Mouse (Mus musculus) liver, embryonic 14.5 days (tissue): Measurements from ENCODE around the gene Polh.

Experiments used
- CTCF ChIP-seq: IDR thresholded peaks from 2 replicates; pipeline ENCODE4 v1.5.1; 2016; ENCODE audit warnings: antibody characterized with exemption, low read depth, control low read depth
- EP300 ChIP-seq: IDR thresholded peaks from 2 replicates; pipeline ENCODE4 v1.6.1; 2016; ENCODE audit warnings: antibody characterized with exemption, low read depth

DNA sequence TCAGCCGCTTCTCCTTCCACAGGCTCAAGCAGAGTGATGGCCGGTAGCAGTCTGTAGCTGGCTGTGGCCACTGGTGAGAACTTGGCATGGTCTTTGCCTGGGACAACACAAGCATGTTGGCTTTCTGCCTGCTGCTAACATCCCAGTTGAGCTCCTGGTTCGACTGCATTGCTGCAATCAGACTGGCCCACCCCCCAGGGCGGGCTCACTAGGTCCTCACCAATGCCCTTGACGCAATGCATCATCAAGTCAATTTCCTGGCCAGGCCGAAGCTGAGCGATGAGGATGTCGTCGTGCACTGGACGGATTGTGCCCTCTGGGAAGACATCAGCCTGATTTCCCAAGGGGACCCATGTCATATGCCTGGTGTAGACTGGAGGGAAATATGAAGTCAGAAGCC lies 42.1 kb upstream of the Polh start:
- no peak for TF ChIP-seq CTCF
- no peak for TF ChIP-seq EP300
